In genomic region chr13:5634960-5635359, GRCm38 (mm10) we compare ENCODE assay signal across 20 mouse cellular contexts.
"Had no signal": no experiment of that assay in that cellular context is flagged by ENCODE, and none has a peak within 500 bp of the region (broad histone marks: within the 10 kb centered on the region; RNA-seq: fewer than 3 reads in every experiment).

No protein-coding gene starts in this region.

- H3K4me2 ChIP-seq: kidney, embryonic 15.5 days; limb, embryonic 12.5 days; limb, embryonic 15.5 days; liver, embryonic 11.5 days; lung, embryonic 14.5 days; midbrain, embryonic 12.5 days; midbrain, embryonic 15.5 days had no signal

- H3K27me3 ChIP-seq: kidney, embryonic 15.5 days; limb, embryonic 12.5 days; limb, embryonic 15.5 days; midbrain, embryonic 12.5 days; midbrain, embryonic 15.5 days had no signal

- H3K36me3 ChIP-seq: kidney, embryonic 15.5 days; limb, embryonic 12.5 days; limb, embryonic 15.5 days; midbrain, embryonic 12.5 days; midbrain, embryonic 15.5 days had no signal

- ATAC-seq: liver, postnatal 0 days; lung, postnatal 0 days; midbrain, embryonic 15.5 days had no signal

- H3K4me1 ChIP-seq: kidney, embryonic 15.5 days; limb, embryonic 12.5 days; limb, embryonic 15.5 days; midbrain, embryonic 12.5 days; midbrain, embryonic 15.5 days had no signal

- H3K9ac ChIP-seq: kidney, embryonic 15.5 days; limb, embryonic 12.5 days; limb, embryonic 15.5 days; liver, embryonic 14.5 days; liver, postnatal 0 days; lung, embryonic 14.5 days; midbrain, embryonic 12.5 days; midbrain, embryonic 15.5 days had no signal

- H3K9me3 ChIP-seq: kidney, embryonic 15.5 days; limb, embryonic 15.5 days; midbrain, embryonic 12.5 days; midbrain, embryonic 15.5 days had no signal

- H3K27ac ChIP-seq: kidney, embryonic 15.5 days; limb, embryonic 12.5 days; limb, embryonic 15.5 days; liver, embryonic 14.5 days; macrophage; midbrain, embryonic 12.5 days; midbrain, embryonic 15.5 days had no signal

- H3K4me3 ChIP-seq: kidney, embryonic 15.5 days; limb, embryonic 12.5 days; limb, embryonic 15.5 days; midbrain, embryonic 12.5 days; midbrain, embryonic 15.5 days had no signal

- DNase-seq: kidney, adult 11 months; kidney, adult 8-10 months; kidney, postnatal 10 days; kidney, postnatal 36 days; left cerebral cortex, postnatal 4 days; liver, postnatal 0 days; lung, embryonic 14.5 days; right cerebral cortex, postnatal 25 days; spleen, adult 18-20 months; thymus, adult 18-20 months; thymus, postnatal 36 days had no signal
